Mouse (Mus musculus) cerebellum, adult 2 months (tissue): ENCODE measurements around the gene Olfr1480. TPM values are rescaled to one million over a fixed set of nuclear protein-coding genes. Genes with fewer than 3 reads are reported as not detected.

Source experiments
- DNase-seq, 2 experiments: peaks; one replicate each; pipeline ENCODE4 v3.0.0; 2021
- H3K27ac ChIP-seq: fragments of 200-500 bp; 2 replicates; pipeline ENCODE4 v1.5.1; 2012; ENCODE audit warnings: low read length, control low read depth, inconsistent platforms; ENCODE audit not compliant: insufficient read depth
- H3K27me3 ChIP-seq: fragments of 200-500 bp; 2 replicates; pipeline ENCODE4 v1.6.1; 2012; ENCODE audit warnings: inconsistent platforms, mild to moderate bottlenecking, low read length, moderate library complexity; ENCODE audit not compliant: control insufficient read depth, insufficient read depth
- H3K4me1 ChIP-seq: fragments of 200-500 bp; 2 replicates; pipeline ENCODE4 v1.6.1; 2011; ENCODE audit warnings: low read length; ENCODE audit not compliant: control insufficient read depth, insufficient read depth
- H3K4me3 ChIP-seq: fragments of 200-500 bp; replicated peaks from 2 replicates; pipeline ENCODE3; 2011; ENCODE audit warnings: mild to moderate bottlenecking, low read depth, low read length, control low read depth; ENCODE audit not compliant: insufficient read depth
- CTCF ChIP-seq: fragments of 200-500 bp; IDR thresholded peaks from 2 replicates; pipeline ENCODE4 v1.5.1; 2011; ENCODE audit warnings: low read depth, mild to moderate bottlenecking, control low read depth, low read length, moderate library complexity, borderline replicate concordance; ENCODE audit not compliant: insufficient read depth
- POLR2A ChIP-seq: fragments of 200-500 bp; IDR thresholded peaks from 2 replicates; pipeline ENCODE4 v1.6.1; 2011; ENCODE audit warnings: low read length, control low read depth, borderline replicate concordance; ENCODE audit not compliant: insufficient read depth
- WGBS: fragments of 180-500 bp; shearing (Covaris S2); methylation state at CpG from one replicate; pipeline ENCODE4 v1.1.7; 2018; 5-methylcytosine and 5-hydroxymethylcytosine counted together
- polyA plus RNA-seq: library from polyadenylated mRNA; depleted of rRNA; stranded (reverse); fragments of >200 nt; gene quantifications from 2 replicates; pipeline ENCODE4 v1.2.3, GENCODE M21; 2012; rRNA removed

Olfr1480 gene
- polyA plus RNA-seq: not detected in 2 replicates

DNA sequence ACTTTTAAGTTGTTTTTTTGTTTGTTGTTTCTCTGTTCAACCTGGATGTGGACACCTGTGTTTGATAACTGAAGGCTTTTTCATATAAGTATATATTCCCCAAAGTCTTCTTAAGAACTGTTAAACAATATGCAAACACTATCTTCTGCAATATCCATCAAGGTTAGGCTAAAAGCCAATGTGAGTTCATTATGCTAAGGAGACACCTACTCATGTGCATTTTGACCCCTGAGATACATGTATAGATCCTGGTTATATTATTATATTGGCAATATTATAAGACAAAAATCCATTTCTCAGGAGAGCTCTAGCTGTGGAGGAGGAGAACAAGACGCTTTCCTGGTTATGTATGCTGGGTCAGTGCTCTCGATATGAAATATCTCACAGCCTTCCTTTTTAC lies at the start of gene Olfr1480:
TSS of gene Olfr1480 (plus strand) at position 301 of the 400 bp plus-strand sequence.
- DNase-seq: no peak
- WGBS: 70% methylated on average over 2 of the region's 2 CpGs

DNA sequence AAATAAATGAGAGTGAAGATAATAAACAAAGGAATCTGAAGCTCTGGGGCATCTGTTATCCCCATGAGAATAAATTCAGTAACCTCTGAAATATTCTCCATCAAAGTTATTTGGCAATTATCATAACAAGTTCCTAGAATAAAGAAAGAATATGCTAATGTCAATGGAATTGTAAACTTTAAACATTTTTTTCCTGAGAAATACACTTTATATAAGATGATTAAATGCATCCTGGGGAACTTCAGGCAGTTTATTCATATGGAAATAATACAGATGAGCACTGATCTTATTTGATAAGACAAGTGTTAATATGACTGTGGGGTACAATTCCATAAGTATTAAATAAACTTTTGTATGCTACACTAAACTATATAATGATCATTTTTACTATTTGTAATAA lies 47.6 kb upstream of the Olfr1480 start, which contains the start of gene Olfr1475:
TSS of gene Olfr1475 (minus strand) at position 101 of the 400 bp plus-strand sequence.
- no peak for TF ChIP-seq POLR2A
- no peak for TF ChIP-seq CTCF
- DNase-seq: no peak
- Histone ChIP-seq H3K4me3 (no peak within 1 kb of the TSS), H3K27ac (no peak within 1 kb of the TSS), H3K4me1 (no peaks in the 10 kb centered on the region), H3K27me3 (no peaks in the 10 kb centered on the region)

More for the DNA sequence above, at the start of gene Olfr1480:
- H3K27ac ChIP-seq: no peak within 1 kb of the TSS
- H3K4me3 ChIP-seq: no peak within 1 kb of the TSS
- no peaks in the 10 kb centered on the region for H3K27me3 ChIP-seq
- H3K4me1 ChIP-seq: no peaks in the 10 kb centered on the region
- TF ChIP-seq CTCF: no peak
- TF ChIP-seq POLR2A: no peak

DNA sequence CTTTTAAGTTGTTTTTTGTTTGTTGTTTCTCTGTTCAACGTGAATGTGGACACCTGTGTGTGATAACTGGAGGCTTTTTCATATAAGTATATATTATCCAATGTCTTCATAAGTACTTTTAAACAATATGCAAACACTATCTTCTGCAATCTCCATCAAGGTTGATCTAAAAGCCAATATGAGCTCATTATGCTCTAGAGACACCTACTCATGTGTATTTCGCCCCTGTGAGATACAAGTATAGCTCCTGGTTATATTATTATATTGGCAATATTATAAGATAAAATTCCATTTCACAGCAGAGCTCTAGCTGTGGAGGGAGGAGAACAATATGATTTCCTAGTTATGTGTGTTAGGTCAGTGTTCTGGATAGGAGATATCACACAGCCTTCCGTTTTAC lies 27.5 kb upstream of the Olfr1480 start, which contains the start of gene Olfr1477:
TSS of gene Olfr1477 (plus strand) at position 301 of the 400 bp plus-strand sequence.
- H3K4me3 ChIP-seq: no peak within 1 kb of the TSS
- TF ChIP-seq CTCF: no peak
- no peak for TF ChIP-seq POLR2A
- H3K27me3 ChIP-seq: no peaks in the 10 kb centered on the region
- H3K27ac ChIP-seq: no peak within 1 kb of the TSS
- no peak for DNase-seq
- H3K4me1 ChIP-seq: no peaks in the 10 kb centered on the region
- WGBS: 66% methylated on average over 3 of the region's 3 CpGs

Other genes with a start within 250 kb of the Olfr1480 start
- not detected in 2 replicates for gene Olfr1465, start 212.4 kb upstream of the Olfr1480 start, polyA plus RNA-seq
- gene Olfr1466, start 189.1 kb upstream of the Olfr1480 start, polyA plus RNA-seq: not detected in 2 replicates
- not detected in 2 replicates for gene Olfr1467, start 165.7 kb upstream of the Olfr1480 start, polyA plus RNA-seq
- gene Olfr1469, start 120.1 kb upstream of the Olfr1480 start, polyA plus RNA-seq: not detected in 2 replicates
- not detected in 2 replicates for gene Olfr1471, start 84.5 kb upstream of the Olfr1480 start, polyA plus RNA-seq
- gene Olfr1472, start 71.8 kb upstream of the Olfr1480 start, polyA plus RNA-seq: not detected in 2 replicates
- gene Olfr1474, start 58.3 kb upstream of the Olfr1480 start, polyA plus RNA-seq: not detected in 2 replicates
- gene Olfr1475, start 47.7 kb upstream of the Olfr1480 start, polyA plus RNA-seq: not detected in 2 replicates
- not detected in 2 replicates for gene Olfr1477, start 27.4 kb upstream of the Olfr1480 start, polyA plus RNA-seq
- gene Olfr1484, start 55.6 kb downstream of the Olfr1480 start, polyA plus RNA-seq: not detected in 2 replicates
- gene Olfr1487, start 89.5 kb downstream of the Olfr1480 start, polyA plus RNA-seq: not detected in 2 replicates
- gene Olfr1489, start 103.7 kb downstream of the Olfr1480 start, polyA plus RNA-seq: not detected in 2 replicates
- not detected in 2 replicates for gene Olfr1490, start 123.2 kb downstream of the Olfr1480 start, polyA plus RNA-seq
- gene Olfr1491, start 169.4 kb downstream of the Olfr1480 start, polyA plus RNA-seq: not detected in 2 replicates
- not detected in 2 replicates for gene Olfr1493-ps1, start 195.4 kb downstream of the Olfr1480 start, polyA plus RNA-seq
- not detected in 2 replicates for gene Olfr1494, start 211.8 kb downstream of the Olfr1480 start, polyA plus RNA-seq
- gene Olfr1495, start 236.7 kb downstream of the Olfr1480 start, polyA plus RNA-seq: not detected in 2 replicates
- gene Olfr1496, start 250.0 kb downstream of the Olfr1480 start, polyA plus RNA-seq: not detected in 2 replicates